Mouse (Mus musculus) adrenal gland, adult 8-10 months (tissue): ENCODE results near the gene Jade2. TPM values are rescaled to one million over a fixed set of nuclear protein-coding genes. Genes with fewer than 3 reads are reported as not detected.

ENCODE experiments used
- DNase-seq: peaks from one replicate; pipeline ENCODE4 v3.0.0; 2022
- total RNA-seq, 4 experiments: library from RNA; stranded (reverse); gene quantifications; 2 replicates each; pipeline ENCODE4 v1.2.4; 2022

The Jade2 gene
- total RNA-seq, 4 experiments from 2014 or later: 21.1 to 36.2 (median 30.3) TPM

GRCm38 (mm10) chr11:51785926-51786325, 71.5 kb downstream of the Jade2 start:
- peak; percentile 28 for DNase-seq

- DNase-seq: no peak
These were observed 74.7 kb downstream of the Jade2 start for GRCm38 (mm10) chr11:51782721-51783120.

DNA sequence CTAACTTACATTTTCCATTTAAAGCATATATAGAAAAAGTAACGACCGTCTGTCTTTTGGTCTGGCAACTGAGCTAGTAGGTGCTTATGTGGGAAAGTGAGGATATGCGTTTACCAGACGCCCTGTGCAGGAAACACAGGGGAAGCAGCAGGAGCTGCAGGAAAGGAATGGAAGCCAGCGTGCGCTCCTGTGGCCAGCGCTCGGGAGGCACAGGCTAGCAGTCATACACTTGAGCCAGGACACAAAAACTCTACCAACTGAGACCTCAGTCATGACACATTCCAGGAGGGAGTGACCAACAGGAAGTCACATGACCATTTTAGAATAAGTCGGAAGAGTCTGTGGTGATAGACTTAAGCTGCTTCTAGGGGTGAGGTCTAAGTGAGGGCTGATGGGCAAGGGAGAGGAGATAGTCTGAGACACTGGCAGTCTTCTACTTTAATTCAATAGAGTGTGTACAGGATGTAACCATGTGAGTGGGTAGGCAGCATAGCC, 76.6 kb downstream of the Jade2 start:
- DNase-seq: no peak

DNA sequence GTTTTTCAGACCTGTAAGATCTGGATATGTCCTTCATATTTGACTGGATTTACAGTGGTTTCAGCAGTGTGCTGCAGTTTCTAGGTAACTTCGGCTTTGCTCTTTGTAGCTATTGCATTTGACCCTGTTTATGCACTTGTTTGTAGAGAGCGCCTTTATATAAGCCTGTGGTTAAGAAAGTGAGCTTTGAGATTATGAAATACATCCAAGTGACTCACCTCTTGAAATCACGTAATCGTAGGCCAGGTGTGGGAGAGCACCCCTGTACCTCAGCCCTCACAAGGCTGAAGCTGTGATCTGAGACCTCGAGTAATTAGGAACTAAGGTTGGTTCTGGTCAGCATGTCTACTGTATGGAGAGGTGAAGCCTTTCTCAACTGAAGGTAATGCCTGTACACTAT, 80.0 kb downstream of the Jade2 start:
- no peak for DNase-seq

- DNase-seq: no peak
These were observed 81.9 kb downstream of the Jade2 start for GRCm38 (mm10) chr11:51775507-51775906.

DNA sequence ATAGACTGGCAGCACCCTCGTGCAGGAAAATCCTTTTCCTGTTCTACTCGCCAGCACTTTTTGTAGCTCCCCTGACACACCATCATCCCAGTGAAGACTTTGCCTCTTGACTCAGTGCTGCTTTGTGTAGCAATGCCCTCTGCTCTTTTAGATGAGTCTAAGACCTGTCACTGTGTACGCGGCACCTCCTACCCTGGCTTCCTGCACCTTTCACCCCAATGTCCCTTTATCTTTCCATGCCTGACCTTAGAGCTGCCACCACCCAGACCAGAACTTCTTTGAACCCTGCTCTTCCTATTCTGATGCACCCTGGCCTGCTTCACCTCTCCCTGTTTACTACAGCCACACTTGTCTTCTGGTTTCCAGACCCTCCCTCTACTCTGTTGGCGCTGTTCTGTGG, 89.2 kb downstream of the Jade2 start:
- DNase-seq: no peak

GRCm38 (mm10) chr11:51767579-51768220, 89.8 kb downstream of the Jade2 start:
- DNase-seq: no peak

DNA sequence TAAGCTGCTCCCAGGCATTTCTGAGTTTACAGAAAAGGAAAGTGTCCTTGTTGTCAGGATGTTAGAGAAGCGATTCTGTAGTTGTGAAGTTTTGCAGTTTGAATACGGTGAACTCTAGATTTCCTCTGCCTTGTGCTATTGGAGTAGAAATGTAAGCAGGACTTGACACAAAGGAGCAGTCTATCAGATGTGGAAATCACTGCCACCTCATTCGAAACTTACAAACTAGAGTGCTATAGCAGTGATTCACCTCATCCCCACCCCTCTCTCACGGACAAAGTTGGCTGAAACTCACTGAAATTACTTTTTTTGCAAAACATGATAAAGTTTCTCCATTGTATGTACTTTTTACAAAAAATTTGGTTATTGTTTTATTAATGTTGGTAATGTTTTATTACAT, 92.6 kb downstream of the Jade2 start:
- DNase-seq: no peak

DNA sequence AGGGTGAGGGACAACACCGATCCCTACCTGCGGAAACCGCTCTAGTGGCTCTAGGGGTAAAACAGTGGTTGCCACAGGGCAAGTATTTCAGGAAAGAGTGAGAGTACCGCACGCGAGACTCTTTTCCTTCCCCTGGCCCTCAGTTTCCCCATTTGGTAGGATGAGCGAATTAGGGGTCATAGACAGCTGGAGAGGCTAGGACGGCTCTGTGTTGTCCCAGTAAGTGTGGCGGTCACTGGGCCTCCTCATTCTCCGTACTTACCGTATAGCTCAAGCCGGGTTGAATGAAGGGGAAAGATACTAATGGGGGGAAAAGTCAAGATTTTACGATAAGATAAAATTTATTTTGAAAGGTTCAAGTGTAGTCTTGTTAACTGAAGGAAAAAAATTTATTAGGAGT, 93.5 kb downstream of the Jade2 start:
- no peak for DNase-seq

Other genes with a start within 250 kb of the Jade2 start
- gene Nhp2, start 237.9 kb downstream of the Jade2 start, total RNA-seq: 10 to 100 TPM; 52.2 to 75.1 (median 56.2) TPM
- gene Rmnd5b, start 221.8 kb downstream of the Jade2 start, total RNA-seq: 10 to 100 TPM; 42.4 to 60.2 (median 51.6) TPM
- 10 to 100 TPM in 1 of 4 experiments, 1 to 10 TPM in 3; 8.2 to 10.6 (median 8.5) TPM for gene N4bp3, start 206.8 kb downstream of the Jade2 start, total RNA-seq
- 1 to 10 TPM; 1.6 to 5.4 (median 2.8) TPM for gene D930048N14Rik, start 206.7 kb downstream of the Jade2 start, total RNA-seq
- 10 to 100 TPM; 45.7 to 63.8 (median 50.0) TPM for gene 0610009B22Rik, start 168.8 kb downstream of the Jade2 start, total RNA-seq
- 10 to 100 TPM; 33.6 to 38.5 (median 37.4) TPM for gene Sec24a, start 94.0 kb downstream of the Jade2 start, total RNA-seq
- 100 to 1,000 TPM in 2 of 4 experiments, 10 to 100 TPM in 2; 96.3 to 116 (median 101) TPM for gene Sar1b, start 94.0 kb downstream of the Jade2 start, total RNA-seq
- 10 to 100 TPM; 16.9 to 25.6 (median 21.3) TPM for gene Cdkn2aipnl, start 110.0 kb upstream of the Jade2 start, total RNA-seq
- 100 to 1,000 TPM; 124 to 144 (median 140) TPM for gene Ube2b, start 143.1 kb upstream of the Jade2 start, total RNA-seq
- 1 to 10 TPM; 3.0 to 5.5 (median 4.2) TPM for gene Cdkl3, start 146.6 kb upstream of the Jade2 start, total RNA-seq
- 10 to 100 TPM; 67.9 to 74.5 (median 69.6) TPM for gene Ppp2ca, start 241.0 kb upstream of the Jade2 start, total RNA-seq